Mouse (Mus musculus) G1E-ER4 (cell line): Measurements from ENCODE around the gene Plod2. TPM values are rescaled to one million over a fixed set of nuclear protein-coding genes. Genes with fewer than 3 reads are reported as not detected.

Experiments used
- GATA1 ChIP-seq: IDR thresholded peaks from one replicate; pipeline ENCODE4 v1.8.0; 2012; ENCODE audit warnings: low read length, inconsistent platforms
- polyA plus RNA-seq: library from polyadenylated mRNA; stranded (reverse); fragments of >175 nt; gene quantifications from 2 replicates; pipeline ENCODE4 v1.2.3, GENCODE M21; 2012

Plod2 gene
- 3.7 and 6.1 TPM in 2 replicates for polyA plus RNA-seq

GRCm38 (mm10) chr9:92541977-92542561 lies at the start of gene Plod2:
Gene Plod2 (plus strand): TSS chr9:92542223.
- no peak for TF ChIP-seq GATA1

GRCm38 (mm10) chr9:92499710-92500410 lies 42.2 kb upstream of the Plod2 start:
- TF ChIP-seq GATA1: no peak

- no peak for TF ChIP-seq GATA1
Measured at GRCm38 (mm10) chr9:92504256-92504655, 37.8 kb upstream of the Plod2 start.

GRCm38 (mm10) chr9:92504889-92505288 lies 37.1 kb upstream of the Plod2 start:
- no peak for TF ChIP-seq GATA1

- TF ChIP-seq GATA1: no peak
Measured at GRCm38 (mm10) chr9:92511696-92512095, 30.3 kb upstream of the Plod2 start.

GRCm38 (mm10) chr9:92517036-92517435 lies 25.0 kb upstream of the Plod2 start:
- TF ChIP-seq GATA1: no peak

GRCm38 (mm10) chr9:92520751-92521150 lies 21.3 kb upstream of the Plod2 start:
- no peak for TF ChIP-seq GATA1

GRCm38 (mm10) chr9:92524506-92524905 lies 17.5 kb upstream of the Plod2 start:
- TF ChIP-seq GATA1: no peak

GRCm38 (mm10) chr9:92530055-92530454 lies 12.0 kb upstream of the Plod2 start:
- no peak for TF ChIP-seq GATA1

GRCm38 (mm10) chr9:92537735-92538134 lies 4.3 kb upstream of the Plod2 start:
- TF ChIP-seq GATA1: no peak

GRCm38 (mm10) chr9:92538216-92538615 lies 3.8 kb upstream of the Plod2 start:
- TF ChIP-seq GATA1: no peak

GRCm38 (mm10) chr9:92542591-92543416 lies 781 bp downstream of the Plod2 start:
- no peak for TF ChIP-seq GATA1

- no peak for TF ChIP-seq GATA1
Measured at GRCm38 (mm10) chr9:92544146-92544545, 2.1 kb downstream of the Plod2 start.

- no peak for TF ChIP-seq GATA1
Measured at GRCm38 (mm10) chr9:92545021-92545420, 3.0 kb downstream of the Plod2 start.

GRCm38 (mm10) chr9:92546446-92546845 lies 4.4 kb downstream of the Plod2 start:
- no peak for TF ChIP-seq GATA1

- TF ChIP-seq GATA1: no peak
Measured at GRCm38 (mm10) chr9:92547106-92547505, 5.1 kb downstream of the Plod2 start.
